Mouse (Mus musculus) stomach, postnatal 0 days (tissue): ENCODE data around the gene Cyb5r2.

Source experiments
- CTCF ChIP-seq: IDR thresholded peaks from 2 replicates; pipeline ENCODE4 v1.5.1; 2016; ENCODE audit warnings: antibody characterized with exemption, low read depth, mild to moderate bottlenecking, moderate library complexity
- EP300 ChIP-seq: optimal IDR thresholded peaks from 2 replicates; pipeline ENCODE3; 2016; ENCODE audit warnings: antibody characterized with exemption

- TF ChIP-seq EP300, result no peak
- TF ChIP-seq CTCF, result no peak
Observed at GRCm38 (mm10) chr7:107747476-107747875, 10.4 kb downstream of the Cyb5r2 start.
